Mouse (Mus musculus) kidney, adult 18-20 months (tissue): ENCODE measurements at regions not wholly inside any gene's neighbourhood (a gene's known extent, or its start where the extent isn't known, plus 50 kb on each side); places are given as distances from the start of the nearest gene placed in this dataset.
A peak's percentile ranks its signal among the peaks of the same experiment; 100 is the strongest.

Experiments used
- DNase-seq: peaks from one replicate; pipeline ENCODE4 v3.0.0; 2021

DNA sequence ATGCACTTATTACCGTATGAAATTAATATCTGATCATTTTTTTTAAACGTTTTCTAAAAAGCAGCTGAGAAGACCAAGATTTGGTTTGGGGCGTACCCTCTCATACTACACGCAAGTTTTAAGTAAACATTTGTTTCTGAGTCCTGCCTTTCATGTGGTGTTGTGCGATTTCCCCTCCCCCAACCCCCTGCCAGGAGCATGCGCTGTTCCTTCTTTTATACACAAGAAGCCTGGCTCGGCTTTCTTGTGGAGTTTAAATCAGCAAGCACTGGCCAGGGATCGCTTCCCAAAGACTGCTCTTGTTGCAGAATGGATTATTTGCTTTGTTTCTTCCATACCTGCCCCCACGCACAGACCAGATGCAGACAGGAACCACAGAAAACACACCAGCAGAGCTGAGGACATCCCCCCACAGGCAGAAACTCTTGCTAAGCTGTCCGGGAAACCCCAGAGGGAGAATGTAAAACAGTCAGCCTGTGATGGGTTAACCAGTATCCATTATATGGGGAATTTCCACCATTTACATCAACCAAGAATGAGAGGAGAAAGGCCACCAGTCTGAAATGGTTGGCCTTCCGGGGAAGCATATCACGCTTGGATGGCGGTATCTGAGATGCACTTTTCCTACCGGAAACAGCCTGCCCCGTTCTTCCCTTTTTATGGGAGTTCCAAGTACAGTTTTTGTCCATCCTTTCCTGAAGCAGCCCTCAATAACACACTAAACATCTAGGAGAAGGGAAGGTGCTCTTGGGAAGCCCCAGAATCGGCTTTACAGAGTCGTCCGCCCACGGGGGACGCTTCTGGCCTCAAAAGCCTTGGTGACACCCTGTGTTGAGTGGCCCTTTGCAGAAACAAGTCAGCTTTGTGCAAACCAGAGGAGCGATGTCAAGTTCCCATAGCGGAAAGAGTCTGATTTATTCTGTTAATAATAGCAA is 91.3 kb downstream of the Tomm20 start:
- no peak for DNase-seq

- peak; percentile 58 for DNase-seq
These were observed 92.8 kb downstream of the Tomm20 start for GRCm38 (mm10) chr8:126852663-126853390.

DNA sequence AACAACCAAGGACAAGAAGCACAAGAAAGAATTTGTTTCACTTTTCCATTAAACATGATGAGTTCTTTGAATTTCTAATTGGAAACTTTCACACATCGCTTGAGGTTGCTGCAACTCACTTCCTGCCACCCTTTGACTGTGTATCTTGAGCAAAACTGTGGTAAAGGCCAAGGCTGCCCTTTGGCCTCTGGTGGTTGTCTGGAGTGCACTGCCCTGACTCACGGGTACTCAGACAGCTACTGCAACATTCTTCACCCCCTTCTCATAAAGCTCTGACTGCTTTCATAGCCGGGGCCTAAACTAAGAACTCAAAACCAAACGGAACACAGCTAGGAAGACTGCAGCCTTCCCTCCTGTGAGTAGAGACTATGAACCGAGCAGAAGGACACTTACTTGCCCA is 93.5 kb downstream of the Tomm20 start:
- no peak for DNase-seq

DNA sequence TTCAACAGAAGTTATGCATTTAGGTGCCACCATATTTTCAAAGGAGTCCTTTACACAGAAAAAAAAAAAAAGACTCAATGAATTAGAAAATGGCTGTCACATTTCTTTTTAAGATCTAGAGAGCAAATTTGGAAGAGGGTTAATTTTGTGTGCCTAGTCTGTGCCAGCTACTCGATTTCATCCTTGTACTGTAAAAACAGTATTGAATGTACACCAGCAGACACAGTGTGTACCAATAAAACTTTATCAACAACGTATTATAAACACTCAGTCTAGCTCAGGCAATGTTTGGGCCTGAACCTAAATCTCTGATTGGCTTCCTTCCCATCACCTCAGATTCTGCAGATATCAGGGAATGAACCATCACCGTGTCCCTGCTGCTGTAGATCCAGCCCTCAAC is 93.9 kb downstream of the Tomm20 start:
- no peak for DNase-seq

GRCm38 (mm10) chr8:126850189-126850535 is 95.5 kb downstream of the Tomm20 start:
- no peak for DNase-seq

GRCm38 (mm10) chr8:126849411-126850188 is 96.0 kb downstream of the Tomm20 start:
- DNase-seq: peak; percentile 73

- DNase-seq: no peak
These were observed 97.1 kb downstream of the Tomm20 start for GRCm38 (mm10) chr8:126848369-126849105.

DNA sequence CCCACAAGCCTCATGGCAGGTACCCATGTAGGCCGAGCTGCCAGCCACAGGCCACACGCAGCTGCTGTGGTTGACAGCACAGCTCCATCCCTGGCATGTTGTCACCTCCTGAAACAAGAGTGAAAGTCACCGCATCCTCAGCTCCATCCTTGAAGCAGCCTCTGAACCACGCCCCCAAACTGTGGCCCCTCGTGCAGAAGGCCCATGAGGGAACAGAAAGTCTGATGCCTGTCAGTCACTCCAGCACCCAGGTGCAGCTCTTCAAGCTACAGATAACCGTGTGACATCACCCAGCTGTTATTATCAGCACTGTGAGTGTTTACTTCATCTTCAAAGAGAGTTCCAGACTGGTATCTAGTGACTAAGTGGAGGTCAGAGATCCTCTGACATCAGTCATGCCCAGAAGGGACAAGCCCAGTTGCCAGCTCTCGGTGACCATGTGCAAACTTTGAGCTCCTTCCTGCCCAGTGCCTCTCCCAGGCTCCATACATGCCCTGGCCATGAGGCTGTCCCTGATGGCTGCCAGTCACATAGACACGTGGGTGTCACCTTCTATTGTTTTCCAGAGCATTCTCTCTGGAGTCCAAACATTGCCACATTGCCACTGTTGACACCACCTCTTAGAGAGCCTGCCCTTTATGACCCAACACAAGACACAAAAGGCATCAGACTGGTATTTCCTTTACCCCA is 97.8 kb downstream of the Tomm20 start:
- DNase-seq: no peak

DNA sequence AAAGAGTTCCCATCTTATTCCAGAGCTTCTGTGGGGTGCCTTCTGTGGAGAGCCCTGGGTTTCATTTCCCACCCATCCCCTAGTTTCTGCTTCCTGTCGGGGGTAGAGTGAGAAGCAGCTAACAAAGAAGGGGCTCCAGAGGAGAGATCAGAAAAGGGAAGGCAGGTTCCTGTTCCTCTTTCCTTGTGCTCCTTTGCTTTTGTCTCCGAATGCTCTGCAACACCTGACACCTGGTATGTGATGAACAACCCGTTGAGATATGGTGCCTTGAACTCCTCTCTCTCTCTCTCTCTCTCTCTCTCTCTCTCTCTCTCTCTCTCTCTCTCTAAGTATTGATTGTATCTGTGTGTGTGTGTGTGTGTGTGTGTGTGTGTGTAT is 99.5 kb downstream of the Tomm20 start:
- no peak for DNase-seq

GRCm38 (mm10) chr8:126845530-126846187 is 100.0 kb downstream of the Tomm20 start:
- no peak for DNase-seq

- DNase-seq: no peak
These were observed 101.0 kb downstream of the Tomm20 start for GRCm38 (mm10) chr8:126844627-126845026.

DNA sequence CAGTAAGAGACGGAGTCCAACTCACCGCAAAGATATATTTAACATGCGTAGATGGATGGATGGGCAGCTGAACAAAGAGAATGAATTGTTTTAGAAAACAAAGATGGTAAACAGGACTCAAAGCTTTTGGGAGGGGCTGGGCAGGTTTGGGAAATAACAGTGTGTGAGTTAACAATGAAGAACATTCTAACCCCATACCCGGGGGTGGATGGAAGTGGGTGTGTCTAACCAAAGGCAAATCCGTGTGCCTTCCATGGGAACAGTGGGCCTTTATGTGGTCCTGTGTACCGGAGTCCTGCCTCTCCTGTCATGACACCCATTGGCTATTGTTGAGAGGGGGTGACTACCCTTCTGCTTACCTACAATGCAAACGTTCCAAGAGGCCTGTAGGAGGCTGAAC is 104.5 kb downstream of the Tomm20 start:
- no peak for DNase-seq

DNA sequence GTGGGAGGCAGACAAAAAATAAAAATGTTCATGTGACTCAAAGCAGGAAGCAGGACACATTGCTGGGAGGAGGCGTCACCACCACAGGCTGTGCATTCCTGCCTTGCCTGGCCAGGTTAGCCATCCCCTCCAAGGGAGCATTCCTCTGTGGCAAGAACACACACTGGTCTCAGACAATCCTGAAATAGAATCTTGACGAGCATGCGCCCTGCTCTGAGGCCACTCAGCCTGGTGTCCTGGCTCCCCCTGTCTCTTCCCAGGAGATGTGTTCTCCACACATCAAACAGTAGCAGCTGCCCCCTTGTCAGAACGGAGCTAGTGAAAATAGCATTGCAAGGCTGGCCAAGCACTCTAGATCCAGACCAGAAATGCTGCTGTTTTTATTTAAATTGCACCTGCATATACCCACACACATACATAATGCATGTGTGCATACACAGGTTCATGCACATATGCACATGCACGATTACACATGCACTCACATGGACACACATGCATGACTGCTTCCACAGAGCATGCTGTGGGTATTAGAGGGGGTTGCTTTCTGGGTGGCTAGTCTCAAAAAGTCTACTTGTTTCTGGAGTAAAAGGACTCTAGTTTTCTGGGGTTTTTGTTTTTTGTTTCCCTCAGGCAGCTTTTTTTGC is 105.8 kb downstream of the Tomm20 start:
- DNase-seq: peak; percentile 73

GRCm38 (mm10) chr8:126839039-126839711 is 106.5 kb downstream of the Tomm20 start:
- peak; percentile 73 for DNase-seq

DNA sequence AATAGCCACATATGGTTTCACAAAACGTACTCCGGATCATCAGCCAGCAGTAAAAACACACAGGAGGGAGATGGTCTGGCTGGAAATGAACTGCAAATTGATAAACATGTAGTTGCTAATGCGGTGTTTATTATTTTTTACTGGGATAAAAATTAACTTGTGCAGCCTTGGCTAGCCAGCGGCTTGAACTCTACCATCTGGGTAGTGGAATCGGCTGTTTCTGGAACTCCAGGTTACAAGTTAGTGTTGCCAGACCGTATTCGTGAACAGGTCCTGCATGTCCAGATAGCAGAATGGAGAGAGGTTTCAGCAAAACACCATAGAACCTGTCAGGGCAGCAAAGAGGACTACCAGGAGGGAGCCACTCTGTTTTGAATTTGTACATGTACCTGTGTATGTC is 107.4 kb downstream of the Tomm20 start:
- peak; percentile 50 for DNase-seq

DNA sequence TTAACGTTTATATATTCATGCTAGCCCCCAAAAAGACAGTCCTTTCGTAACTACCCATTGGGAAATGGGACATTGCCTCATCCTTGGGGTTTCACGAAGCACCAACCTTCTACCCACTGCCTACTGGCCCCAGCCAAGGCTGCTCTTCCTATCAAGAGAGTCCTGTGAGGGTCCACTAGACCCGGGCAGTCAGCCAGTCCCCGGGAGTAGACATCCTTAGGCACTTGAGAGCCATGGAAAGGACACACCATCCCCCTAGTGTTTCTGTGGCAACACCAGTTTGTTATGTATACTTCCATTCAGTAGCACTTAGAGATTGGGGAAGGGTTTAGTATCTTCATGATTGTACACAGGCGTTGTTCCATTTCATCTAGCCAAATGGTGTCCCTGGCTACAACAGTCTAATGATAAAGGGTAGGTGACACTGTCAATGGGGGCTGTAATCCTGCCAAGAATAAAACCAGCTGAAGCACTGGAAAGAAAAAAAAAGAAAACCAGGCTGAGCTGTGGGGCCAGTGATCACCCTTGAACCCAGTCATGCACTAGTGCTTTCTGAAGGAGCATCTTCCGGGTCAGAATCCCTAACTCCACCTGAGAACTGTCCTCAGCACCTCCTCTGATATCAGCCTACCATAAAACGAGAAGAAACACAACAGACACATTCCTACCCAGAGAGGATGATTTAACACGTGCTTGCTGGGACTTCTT is 108.2 kb downstream of the Tomm20 start:
- no peak for DNase-seq

- no peak for DNase-seq
These were observed 110.1 kb downstream of the Tomm20 start for GRCm38 (mm10) chr8:126835554-126835953.

DNA sequence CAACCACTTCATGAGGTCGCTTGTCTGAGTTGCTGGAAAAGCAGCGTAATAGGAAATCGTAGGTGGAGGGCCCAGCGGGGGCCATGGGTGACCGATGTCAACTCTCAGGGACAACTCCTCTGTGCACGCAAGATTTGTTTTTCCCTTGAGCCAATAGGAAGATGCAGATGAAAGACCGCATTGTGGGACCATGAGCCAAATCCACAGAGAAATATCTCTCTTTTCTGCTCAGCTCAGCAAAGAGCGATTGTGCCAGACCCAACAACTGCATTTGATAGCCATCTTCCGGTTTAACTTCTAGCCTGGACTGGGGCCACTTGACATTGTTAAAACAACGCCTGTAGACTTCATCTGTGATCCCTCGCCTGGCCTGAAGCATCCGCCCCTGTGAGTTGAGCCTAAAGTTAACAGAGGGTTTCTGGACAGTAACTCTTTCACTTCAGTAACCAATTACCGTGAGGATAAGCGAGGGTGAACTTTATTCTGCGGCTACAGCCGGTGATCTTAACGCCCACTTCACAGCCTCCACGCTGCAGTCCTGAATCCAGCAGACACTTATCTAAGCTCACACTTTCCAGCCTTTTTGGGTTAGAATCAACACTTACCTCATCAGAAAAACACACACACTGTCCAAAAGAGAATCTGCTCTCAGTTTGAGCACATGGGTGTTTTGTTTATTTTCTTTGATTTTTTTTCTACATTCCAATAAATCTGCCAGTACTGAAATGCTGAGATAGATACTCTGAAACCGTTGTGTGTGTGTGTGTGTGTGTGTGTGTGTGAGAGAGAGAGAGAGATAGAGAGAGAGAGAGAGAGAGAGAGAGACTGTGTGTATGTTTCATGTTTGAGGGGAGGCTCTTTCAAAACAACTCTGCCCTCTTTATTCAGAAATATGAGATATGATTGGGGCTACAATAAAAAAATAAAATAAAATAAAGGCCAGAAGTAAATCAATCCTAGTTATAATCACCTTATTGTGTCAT is 111.9 kb downstream of the Tomm20 start:
- peak; percentile 69 for DNase-seq
